Mouse (Mus musculus) hindbrain, embryonic 16.5 days (tissue): ENCODE results near the gene Vmn1r1. TPM values are rescaled to one million over a fixed set of nuclear protein-coding genes. Genes with fewer than 3 reads are reported as not detected.
A peak's percentile ranks its signal among the peaks of the same experiment; 100 is the strongest.

Experiments
- ATAC-seq: fragments of 200-750 bp; cut with Nextera tagmentation; 2 replicates; pipeline ENCODE4 v1.8.0; 2017; ENCODE audit warnings: moderate TSS enrichment, moderate library complexity
- H3K27ac ChIP-seq: fragments of 300-500 bp; sonication (generic); 2 replicates; pipeline ENCODE4 v1.5.1; 2014; ENCODE audit warnings: low read depth, mild to moderate bottlenecking, control low read depth, low read length, moderate library complexity
- H3K27me3 ChIP-seq: fragments of 300-500 bp; sonication (generic); replicated peaks from 2 replicates; pipeline ENCODE4 v1.6.1; 2014; ENCODE audit warnings: low read length; ENCODE audit not compliant: control insufficient read depth, insufficient read depth
- H3K36me3 ChIP-seq: fragments of 300-500 bp; sonication (generic); 2 replicates; pipeline ENCODE4 v1.6.1; 2014; ENCODE audit warnings: mild to moderate bottlenecking, low read length, moderate library complexity, mixed read lengths; ENCODE audit not compliant: control insufficient read depth, insufficient read depth
- H3K4me1 ChIP-seq: fragments of 300-500 bp; sonication (generic); 2 replicates; pipeline ENCODE4 v1.6.1; 2014; ENCODE audit warnings: low read depth, low read length; ENCODE audit not compliant: control insufficient read depth, insufficient read depth
- H3K4me2 ChIP-seq: fragments of 300-500 bp; sonication (generic); 2 replicates; pipeline ENCODE4 v1.6.1; 2014; ENCODE audit warnings: mild to moderate bottlenecking, low read length, control low read depth, moderate library complexity
- H3K4me3 ChIP-seq: fragments of 300-500 bp; sonication (generic); 2 replicates; pipeline ENCODE4 v1.5.1; 2014; ENCODE audit warnings: mild to moderate bottlenecking, low read length, control low read depth, moderate library complexity
- H3K9ac ChIP-seq: fragments of 300-500 bp; sonication (generic); 2 replicates; pipeline ENCODE4 v1.6.1; 2014; ENCODE audit warnings: low read depth, mild to moderate bottlenecking, control low read depth, low read length, moderate library complexity
- H3K9me3 ChIP-seq: fragments of 300-500 bp; sonication (generic); 2 replicates; pipeline ENCODE4 v1.6.1; 2014; ENCODE audit warnings: mild to moderate bottlenecking, low read length, moderate library complexity; ENCODE audit not compliant: control insufficient read depth
- WGBS: fragments of 180-500 bp; shearing (Covaris S2); extraction: QIAGEN DNeasy Blood & Tissue Kit; methylation state at CpG from one replicate; pipeline ENCODE4 v1.1.7; 2014; 5-methylcytosine and 5-hydroxymethylcytosine counted together
- polyA plus RNA-seq: library from polyadenylated mRNA; unstranded; fragments of >200 nt; fragmentation: Nextera tagmentation; extraction: Ambion mirVana; gene quantifications from 2 replicates; pipeline ENCODE4 v1.2.1, GENCODE M21; 2015

Gene Vmn1r1
- polyA plus RNA-seq, 1 experiment from 2014 or later = not detected

GRCm38 (mm10) chr1:182115651-182116408 lies 48.5 kb downstream of the Vmn1r1 start:
- Histone ChIP-seq H3K4me2 (no peak overlapping the region), H3K4me1 (peaks cover 10% of the 10 kb centered on the region), H3K4me3 (no peak overlapping the region), H3K36me3 (no peaks in the 10 kb centered on the region), H3K27ac (no peak overlapping the region), H3K9me3 (no peaks in the 10 kb centered on the region), H3K27me3 (no peaks in the 10 kb centered on the region), H3K9ac (no peak overlapping the region)
- ATAC-seq = peak; percentile 68
- 44% methylated on average over 7 of the region's 7 CpGs for WGBS

- no peaks in the 10 kb centered on the region for H3K36me3 ChIP-seq
- WGBS = 27% methylated on average over 5 of the region's 5 CpGs
- no peak for ATAC-seq
Measured at GRCm38 (mm10) chr1:182115197-182115596, 49.1 kb downstream of the Vmn1r1 start.

GRCm38 (mm10) chr1:182113587-182114500 lies 50.4 kb downstream of the Vmn1r1 start:
- Histone ChIP-seq H3K9me3 (no peaks in the 10 kb centered on the region), H3K4me2 (0 out of 2 replicates have a peak overlapping the region, but pooled peaks have one; percentile 13), H3K36me3 (no peaks in the 10 kb centered on the region), H3K27me3 (no peaks in the 10 kb centered on the region), H3K9ac (no peak overlapping the region), H3K4me1 (peaks cover 10% of the 10 kb centered on the region), H3K4me3 (no peak overlapping the region), H3K27ac (no peak overlapping the region)
- WGBS = 15% methylated on average over 19 of the region's 19 CpGs
- ATAC-seq = 0 out of 2 replicates have a peak, but pooled peaks have one; percentile 45

More at GRCm38 (mm10) chr1:182115197-182115596, 49.1 kb downstream of the Vmn1r1 start:
- Histone ChIP-seq H3K4me2 (no peak overlapping the region), H3K27me3 (no peaks in the 10 kb centered on the region), H3K9me3 (no peaks in the 10 kb centered on the region), H3K9ac (no peak overlapping the region), H3K27ac (no peak overlapping the region), H3K4me3 (no peak overlapping the region), H3K4me1 (peaks cover 10% of the 10 kb centered on the region)

GRCm38 (mm10) chr1:182113131-182113530 lies 51.2 kb downstream of the Vmn1r1 start:
- H3K4me1 ChIP-seq = peaks cover 10% of the 10 kb centered on the region
- ATAC-seq = no peak
- no peak overlapping the region for H3K4me2 ChIP-seq
- no peak overlapping the region for H3K4me3 ChIP-seq
- 90% methylated on average over 11 of the region's 11 CpGs for WGBS
- H3K36me3 ChIP-seq = no peaks in the 10 kb centered on the region
- no peak overlapping the region for H3K27ac ChIP-seq
- H3K9ac ChIP-seq = no peak overlapping the region
- no peaks in the 10 kb centered on the region for H3K9me3 ChIP-seq
- H3K27me3 ChIP-seq = no peaks in the 10 kb centered on the region

- Histone ChIP-seq H3K4me1 (peaks cover 10% of the 10 kb centered on the region), H3K4me3 (no peak overlapping the region), H3K36me3 (no peaks in the 10 kb centered on the region), H3K9me3 (no peaks in the 10 kb centered on the region), H3K9ac (no peak overlapping the region), H3K4me2 (no peak overlapping the region), H3K27me3 (no peaks in the 10 kb centered on the region), H3K27ac (no peak overlapping the region)
- WGBS = 93% methylated on average over 15 of the region's 15 CpGs
- ATAC-seq = no peak
Measured at GRCm38 (mm10) chr1:182112385-182112784, 51.9 kb downstream of the Vmn1r1 start.

- Histone ChIP-seq H3K27me3 (no peaks in the 10 kb centered on the region), H3K36me3 (no peaks in the 10 kb centered on the region), H3K4me3 (no peak overlapping the region), H3K4me1 (peaks cover 10% of the 10 kb centered on the region), H3K9me3 (no peaks in the 10 kb centered on the region), H3K9ac (no peak overlapping the region), H3K27ac (no peak overlapping the region), H3K4me2 (no peak overlapping the region)
- ATAC-seq = 0 out of 2 replicates have a peak, but pooled peaks have one; percentile 17
- 71% methylated on average over 14 of the region's 14 CpGs for WGBS
Measured at GRCm38 (mm10) chr1:182111386-182112317, 52.6 kb downstream of the Vmn1r1 start.

GRCm38 (mm10) chr1:182110708-182111385 lies 53.4 kb downstream of the Vmn1r1 start:
- Histone ChIP-seq H3K27me3 (no peaks in the 10 kb centered on the region), H3K4me1 (peaks cover 10% of the 10 kb centered on the region), H3K36me3 (no peaks in the 10 kb centered on the region), H3K27ac (no peak overlapping the region), H3K9me3 (no peaks in the 10 kb centered on the region), H3K9ac (no peak overlapping the region), H3K4me3 (no peak overlapping the region), H3K4me2 (no peak overlapping the region)
- ATAC-seq = no peak
- 69% methylated on average over 15 of the region's 15 CpGs for WGBS

GRCm38 (mm10) chr1:182110185-182110584 lies 54.1 kb downstream of the Vmn1r1 start:
- Histone ChIP-seq H3K4me3 (no peak overlapping the region), H3K36me3 (no peaks in the 10 kb centered on the region), H3K27ac (no peak overlapping the region), H3K9ac (no peak overlapping the region), H3K27me3 (no peaks in the 10 kb centered on the region), H3K4me1 (peaks cover 10% of the 10 kb centered on the region), H3K9me3 (no peaks in the 10 kb centered on the region), H3K4me2 (no peak overlapping the region)
- 88% methylated on average over 11 of the region's 11 CpGs for WGBS
- no peak for ATAC-seq
